Mouse (Mus musculus) embryo, embryonic 9.5 days (tissue): ENCODE data around the gene Jmjd1c.

Experiments used
- DNase-seq: peaks from one replicate; pipeline ENCODE4 v3.0.0-alpha.2; 2017; ENCODE audit errors: extremely low spot score

Jmjd1c gene

DNA sequence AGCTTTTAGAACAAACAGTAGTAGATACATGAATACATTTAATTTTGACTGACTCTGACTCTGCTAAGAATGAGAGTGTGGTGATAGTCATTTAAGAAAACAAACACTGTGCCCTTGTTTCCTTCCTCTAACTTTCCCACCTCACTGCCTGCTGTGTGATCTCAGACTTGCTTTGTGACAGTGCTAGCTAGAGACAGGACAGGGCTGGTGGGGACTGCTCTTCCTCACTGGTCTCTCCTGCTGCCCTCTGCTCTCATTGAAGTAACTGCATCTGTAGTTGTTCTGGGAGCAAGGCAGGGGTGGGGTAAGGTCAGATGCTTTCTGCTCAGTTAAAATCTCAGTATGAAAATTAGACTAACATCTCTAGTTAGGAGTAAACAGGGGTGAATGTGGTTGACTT lies 93.1 kb downstream of the Jmjd1c start:
- DNase-seq: peak; percentile 11

DNA sequence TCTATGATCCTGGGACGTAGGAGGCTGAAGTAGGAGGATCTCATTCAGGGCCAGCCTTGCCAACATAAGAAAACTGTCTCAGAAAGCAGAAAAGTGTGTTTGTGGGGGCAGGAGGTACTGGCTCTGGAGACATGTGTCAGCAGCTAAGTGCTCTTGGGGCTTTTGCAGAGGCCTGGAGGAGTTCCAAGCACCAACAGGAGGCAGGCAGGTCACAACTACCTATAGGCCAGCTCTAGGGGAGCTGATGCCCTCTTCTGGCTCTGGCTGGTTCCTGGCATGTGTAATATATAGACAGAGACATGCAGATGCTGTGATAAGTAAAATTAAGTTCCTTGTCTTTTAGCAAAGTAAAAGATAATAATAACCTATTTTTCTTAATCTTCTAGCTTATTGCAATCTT lies 94.3 kb downstream of the Jmjd1c start:
- DNase-seq: no peak

DNA sequence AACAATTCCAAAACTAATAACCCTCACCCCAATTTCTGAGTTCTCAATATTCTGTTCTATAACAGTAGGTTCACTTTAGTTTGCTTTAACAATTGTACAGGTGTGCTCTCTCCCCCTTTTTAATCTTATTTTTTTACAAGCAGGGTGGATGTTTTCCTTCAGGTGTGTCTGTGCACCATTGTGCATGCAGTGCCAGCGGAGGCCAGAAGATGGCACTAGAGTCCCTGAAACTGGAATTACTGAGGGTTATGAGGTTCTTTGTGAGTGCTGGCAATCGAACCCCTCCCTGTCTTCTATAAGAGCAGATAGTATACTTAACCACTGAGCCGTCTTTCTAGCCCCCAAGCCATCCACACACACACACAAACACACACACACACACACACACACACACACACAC lies 96.4 kb downstream of the Jmjd1c start:
- no peak for DNase-seq

DNA sequence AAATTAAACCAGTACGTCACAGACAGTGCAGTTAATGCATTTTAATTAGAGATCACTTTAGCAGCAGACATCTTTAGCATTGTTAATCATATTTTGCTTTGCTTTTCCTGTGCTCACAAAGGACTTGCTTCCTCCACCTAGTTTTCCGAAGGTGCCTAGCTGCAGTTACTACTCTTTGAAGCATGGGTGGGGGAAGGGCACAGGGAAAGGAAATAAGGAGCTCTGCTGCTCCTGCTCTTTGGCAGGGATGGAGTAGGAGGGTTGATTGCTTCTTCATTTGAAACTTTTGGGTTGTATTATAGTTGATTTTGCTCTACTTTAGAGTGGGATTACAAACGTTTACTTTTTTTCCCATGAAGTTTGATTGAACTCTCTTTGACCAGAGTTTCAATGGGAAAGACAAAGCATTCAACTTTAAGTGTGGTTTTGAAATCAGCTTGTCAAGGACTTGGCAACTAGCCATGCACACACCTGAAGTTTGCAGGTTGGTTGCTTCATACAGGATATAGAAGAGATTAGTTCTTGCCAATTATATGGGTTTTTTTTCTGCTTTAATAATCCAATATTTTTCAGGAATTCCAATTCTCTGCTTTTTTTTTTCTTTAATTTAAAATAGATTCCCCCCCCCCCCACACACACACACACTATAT lies 97.2 kb downstream of the Jmjd1c start:
- no peak for DNase-seq

DNA sequence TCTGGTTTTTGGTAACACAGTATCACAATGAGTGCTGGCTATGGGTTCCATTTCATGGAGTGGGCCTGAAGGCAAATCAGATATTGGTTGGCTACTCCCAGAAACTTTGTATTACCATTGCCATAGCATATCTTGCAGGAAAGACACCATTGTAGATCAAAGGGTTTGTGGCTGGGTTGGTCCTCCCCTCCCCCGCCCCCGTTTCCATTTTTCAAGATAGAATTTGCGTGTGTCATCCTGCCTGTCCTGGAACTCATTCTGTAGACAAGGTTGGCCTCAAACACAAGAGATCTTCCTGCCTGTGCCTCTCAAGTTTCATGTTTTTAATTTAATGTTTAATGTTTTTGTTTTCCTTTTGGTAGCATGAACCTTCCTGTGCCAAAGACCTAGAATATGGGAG lies 98.1 kb downstream of the Jmjd1c start:
- no peak for DNase-seq

DNA sequence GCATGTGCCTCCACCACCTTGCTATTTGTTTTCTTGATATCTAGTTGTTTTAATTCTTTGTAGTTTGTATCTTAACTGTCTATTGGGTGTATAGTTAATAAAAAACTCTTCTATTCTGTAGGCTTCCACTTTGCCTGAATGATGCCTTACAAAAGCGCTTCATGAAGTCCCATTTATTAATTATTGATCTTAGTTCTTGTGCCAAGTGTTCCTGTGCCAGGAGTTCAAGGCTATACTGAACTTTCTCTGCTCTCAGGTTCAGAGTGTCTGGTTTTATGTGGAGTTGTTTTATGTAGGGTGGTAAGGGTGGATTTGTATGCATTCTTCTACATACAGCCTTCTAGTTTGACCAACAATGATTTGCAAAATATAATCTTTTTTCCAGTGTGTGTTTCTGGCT lies 99.7 kb downstream of the Jmjd1c start:
- no peak for DNase-seq

DNA sequence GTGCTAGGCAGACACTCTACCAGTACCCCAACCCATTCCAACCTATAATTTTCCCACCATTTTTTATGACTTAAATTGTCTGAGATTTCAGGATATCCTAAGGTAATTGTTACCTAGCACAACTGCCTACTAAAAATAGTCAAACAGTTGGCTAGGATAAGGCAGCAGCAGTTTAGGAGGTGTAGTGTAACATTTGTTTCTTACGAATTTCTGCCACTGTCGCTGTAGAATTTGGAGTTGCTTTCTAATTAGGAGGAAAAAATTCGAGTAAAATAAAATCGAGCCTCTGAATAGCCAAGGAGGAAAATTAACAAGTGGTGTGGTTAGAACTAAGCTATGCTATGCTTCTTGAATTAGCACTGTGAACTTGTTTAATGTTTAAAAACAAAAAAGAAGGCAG lies 101.3 kb downstream of the Jmjd1c start:
- no peak for DNase-seq

DNA sequence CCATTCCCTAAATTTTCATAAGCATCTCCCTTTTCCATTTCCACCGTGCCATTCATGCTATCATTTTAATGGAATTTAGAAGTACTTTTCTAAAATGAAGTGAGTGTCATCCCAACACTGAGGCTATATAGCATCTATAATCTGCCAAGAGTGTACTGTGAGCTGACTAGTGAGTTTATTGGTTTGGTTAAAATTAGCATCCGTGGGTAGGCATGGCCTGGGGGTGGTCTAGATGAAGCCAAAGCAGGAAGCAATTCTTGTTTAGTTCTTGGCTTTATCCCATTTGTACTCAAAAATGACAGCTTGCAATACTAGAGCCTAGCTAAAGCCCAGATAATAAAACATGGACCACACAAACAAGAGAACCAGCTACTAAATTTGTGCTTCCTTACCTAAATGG lies 101.9 kb downstream of the Jmjd1c start:
- no peak for DNase-seq

DNA sequence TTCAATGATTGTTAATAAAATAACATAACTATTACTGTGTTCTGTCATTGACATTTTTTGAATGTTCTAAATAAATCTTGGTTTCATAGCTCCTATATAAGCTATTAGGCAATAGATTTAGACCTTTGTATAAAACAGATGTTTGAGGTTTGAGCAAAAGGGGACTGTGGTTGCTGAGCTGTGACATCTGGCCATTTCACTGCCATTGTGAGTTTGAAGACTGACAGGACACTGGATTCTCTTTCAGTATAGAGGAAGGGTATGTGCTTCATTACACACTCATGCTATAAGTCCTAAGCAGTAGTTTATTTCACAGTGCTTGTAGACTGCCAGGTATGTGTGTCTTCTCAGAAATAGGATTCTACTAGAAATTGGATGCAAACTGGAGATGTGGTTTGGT lies 105.8 kb downstream of the Jmjd1c start:
- DNase-seq: no peak

DNA sequence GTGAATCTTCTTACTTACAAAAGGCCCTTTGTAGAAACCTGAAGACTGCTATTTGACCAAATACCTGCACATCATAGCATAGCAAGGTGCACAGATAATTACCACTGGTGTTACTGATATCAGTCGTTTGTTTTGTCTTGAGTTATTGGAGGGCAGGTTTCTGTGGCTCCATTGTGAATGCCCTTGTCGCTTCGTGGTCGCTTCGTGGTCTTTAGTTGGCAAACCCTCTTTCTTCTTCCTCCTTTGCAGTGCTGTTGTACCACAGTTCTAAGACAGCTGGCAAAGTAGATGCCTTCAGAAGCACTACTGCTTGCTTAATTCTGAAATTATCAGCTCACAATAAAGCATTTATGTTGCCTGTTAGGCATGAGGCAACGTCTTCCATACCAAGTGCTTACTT lies 106.5 kb downstream of the Jmjd1c start:
- DNase-seq: no peak

DNA sequence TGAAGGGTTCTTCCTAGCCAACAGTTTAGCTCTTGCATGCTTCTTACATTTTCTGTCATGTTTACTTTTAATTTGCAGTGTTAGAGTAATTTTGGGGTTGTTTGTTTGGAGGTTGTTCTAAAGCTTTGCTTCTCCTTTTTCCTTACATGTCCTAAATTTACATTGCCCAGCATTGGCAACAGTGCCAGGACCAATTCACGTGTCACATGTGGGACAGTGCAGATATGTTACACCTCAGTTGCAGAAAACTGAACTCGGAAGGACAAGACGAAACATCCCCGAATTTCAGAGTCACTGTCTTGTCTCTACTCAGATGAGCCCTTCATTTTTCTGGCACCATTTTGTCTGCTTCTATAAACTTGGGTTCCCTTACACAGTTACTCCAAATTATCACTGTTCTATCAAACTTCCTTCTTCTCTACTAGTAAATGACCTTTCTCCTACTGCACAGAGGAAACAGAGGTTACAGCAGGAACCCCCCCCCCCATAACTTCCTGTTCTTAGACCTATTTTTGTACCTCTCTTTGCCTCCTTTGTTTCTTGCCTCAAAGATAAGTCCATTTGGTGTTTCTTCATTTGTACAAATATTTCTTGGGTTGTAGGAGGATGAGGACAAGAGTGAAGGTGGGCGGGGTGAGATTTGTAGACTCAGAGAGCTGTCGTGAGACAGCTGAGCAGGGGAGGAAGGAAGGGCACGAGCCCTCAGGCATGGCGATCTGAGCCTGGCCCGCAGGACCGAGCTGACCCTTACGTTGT lies 108.9 kb downstream of the Jmjd1c start:
- DNase-seq: no peak

DNA sequence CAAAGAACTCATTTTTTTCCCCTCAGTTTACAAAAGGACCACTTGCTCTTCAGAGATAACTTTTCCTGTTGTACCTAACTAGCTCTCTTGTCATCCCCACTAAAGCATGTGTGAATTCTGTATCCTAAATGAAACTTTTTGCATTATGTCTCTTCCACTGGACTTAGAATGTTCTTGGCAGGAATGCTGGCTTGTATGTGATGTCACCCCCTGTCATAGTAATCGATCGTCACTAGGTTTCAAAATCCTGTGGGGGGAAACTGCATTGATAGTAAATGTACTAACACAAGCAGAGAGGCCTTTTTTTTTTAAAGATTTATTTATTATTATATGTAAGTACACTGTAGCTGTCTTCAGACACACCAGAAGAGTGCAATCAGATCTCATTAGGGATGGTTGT lies 112.0 kb downstream of the Jmjd1c start:
- no peak for DNase-seq

DNA sequence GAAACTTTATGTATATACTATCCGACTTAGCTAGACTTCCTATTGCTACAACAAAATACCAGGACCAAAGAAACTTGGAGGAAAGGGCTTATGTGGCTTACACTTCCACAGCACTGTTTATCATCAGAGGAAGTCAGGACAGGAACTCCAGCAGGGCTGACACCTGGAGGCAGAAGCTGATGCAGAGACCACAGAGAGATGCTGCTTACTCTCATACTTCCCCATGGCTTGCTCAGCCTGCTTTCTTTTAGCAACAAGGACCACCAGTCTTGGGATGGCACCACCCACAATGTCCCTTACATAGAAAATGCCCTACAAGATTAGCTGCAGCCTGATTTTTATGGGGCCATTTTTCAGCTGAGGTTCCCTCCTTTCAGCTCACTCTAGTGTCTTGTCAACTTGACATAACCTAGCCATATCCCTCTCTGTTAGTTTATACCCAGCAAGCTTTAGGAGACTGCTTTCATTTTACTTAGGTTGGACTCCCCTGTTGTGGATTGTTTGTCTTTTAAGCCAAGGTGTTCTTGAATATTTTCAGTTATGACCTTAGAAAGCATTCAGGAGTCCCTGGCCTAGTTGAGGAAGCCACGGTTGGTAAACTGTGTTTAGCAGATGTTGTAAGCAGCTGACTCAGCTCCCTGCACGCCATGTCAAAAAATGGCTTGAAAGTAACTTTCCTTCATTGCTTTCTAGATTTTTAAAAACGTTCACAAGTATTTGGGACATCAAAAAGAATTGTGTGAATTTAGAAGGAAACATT lies 114.2 kb downstream of the Jmjd1c start:
- DNase-seq: no peak

DNA sequence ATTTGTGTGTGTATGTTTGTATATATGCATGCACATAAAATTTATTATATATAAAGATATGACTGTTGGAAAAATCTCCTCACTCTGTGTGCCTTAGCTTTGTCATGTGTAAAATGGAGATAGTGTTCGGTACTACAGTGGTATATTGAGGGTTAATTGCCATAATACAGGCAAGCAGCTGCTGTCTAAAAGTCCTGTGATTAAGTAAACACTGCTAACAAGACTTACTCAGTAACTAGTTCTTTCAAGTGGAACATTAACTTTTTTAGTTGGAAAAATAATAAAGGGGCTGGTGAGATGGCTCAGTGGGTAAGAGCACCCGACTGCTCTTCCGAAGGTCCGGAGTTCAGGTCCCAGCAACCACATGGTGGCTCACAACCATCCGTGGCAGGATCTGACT lies 116.1 kb downstream of the Jmjd1c start:
- no peak for DNase-seq

DNA sequence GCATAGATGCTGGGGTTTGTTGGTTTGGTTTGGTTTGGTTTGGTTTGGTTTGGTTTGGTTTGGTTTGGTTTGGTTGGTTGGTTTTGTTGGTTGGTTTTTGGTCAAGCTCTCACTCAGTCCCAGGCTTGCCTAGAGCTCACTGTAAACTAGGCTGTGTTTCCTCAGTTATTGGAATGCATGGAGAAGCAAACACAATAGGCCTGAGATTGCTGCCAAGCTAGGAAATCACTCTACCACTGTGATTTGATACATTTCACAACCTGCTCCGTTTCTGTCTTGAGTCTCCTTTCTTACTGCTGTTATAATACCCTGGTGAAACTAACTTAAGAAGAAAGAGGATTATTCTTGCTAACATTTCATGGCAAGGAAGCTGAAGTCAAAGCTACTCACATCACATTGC lies 117.8 kb downstream of the Jmjd1c start:
- no peak for DNase-seq

DNA sequence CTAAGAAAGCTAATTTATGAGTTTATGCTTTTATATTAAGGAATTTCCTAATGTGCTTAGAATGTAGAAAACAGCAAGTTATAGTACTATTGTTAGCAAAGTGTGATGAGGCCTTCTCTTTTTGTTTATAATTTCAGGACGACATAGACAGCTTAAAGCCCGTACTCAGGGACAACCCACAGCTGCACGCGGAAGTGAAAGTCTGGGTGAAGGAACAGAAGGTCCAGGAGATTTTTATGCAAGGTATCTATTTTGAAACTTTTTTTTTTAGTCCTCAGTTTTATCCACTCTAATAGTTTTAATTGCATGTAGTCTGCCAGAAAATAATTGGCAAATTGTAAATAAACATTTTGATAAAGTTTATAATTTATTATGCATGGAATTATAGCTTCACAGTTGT lies 119.2 kb downstream of the Jmjd1c start:
- DNase-seq: no peak

DNA sequence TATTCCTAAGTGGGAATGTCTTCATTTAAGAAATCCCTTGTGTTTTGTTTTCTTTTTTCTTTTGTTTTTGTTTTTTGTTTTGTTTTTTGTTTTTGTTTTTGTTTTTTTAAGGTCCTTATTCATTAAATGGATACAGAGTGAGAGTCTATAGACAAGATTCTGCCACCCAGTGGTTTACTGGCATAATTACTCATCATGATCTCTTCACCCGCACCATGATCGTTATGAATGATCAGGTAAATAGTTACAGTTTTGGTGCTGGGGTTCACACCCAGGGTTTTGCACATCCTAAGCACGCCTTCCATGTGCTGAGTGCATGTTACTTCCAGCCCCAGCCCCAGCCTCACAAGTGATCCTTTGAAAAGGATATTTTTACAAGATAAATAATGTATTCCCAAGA lies 120.9 kb downstream of the Jmjd1c start:
- DNase-seq: no peak

DNA sequence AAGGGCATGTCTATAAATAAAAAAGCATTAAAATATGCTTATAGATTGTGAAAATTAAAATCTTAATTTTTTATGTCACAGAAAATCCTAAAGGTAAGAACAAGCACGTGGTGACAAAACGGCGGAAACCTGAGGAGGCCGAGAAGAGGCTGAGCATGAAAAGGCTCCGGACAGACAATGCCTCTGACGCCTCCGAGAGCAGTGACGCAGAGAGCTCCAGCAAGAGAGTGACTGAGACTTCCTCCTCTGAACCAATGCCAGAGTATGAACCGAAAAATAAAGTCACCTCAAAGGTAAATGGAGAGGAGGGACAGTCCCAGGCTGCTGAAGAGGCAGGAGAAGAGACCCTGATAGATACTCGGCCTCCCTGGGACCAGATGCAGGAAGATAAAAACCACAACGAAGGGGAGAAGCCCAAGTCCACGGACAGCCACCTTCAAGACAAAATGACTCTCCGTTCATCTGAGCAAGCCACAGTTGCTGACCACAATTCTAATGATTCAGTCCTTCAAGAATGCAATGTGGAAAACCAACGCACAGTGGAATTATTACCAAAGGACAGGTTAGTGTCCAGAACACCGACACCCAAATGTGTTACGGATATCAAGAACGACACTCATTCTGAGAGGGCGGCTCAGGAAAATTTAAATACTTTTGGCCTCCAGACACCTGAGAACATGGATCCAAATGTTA lies 123.1 kb downstream of the Jmjd1c start:
- no peak for DNase-seq

DNA sequence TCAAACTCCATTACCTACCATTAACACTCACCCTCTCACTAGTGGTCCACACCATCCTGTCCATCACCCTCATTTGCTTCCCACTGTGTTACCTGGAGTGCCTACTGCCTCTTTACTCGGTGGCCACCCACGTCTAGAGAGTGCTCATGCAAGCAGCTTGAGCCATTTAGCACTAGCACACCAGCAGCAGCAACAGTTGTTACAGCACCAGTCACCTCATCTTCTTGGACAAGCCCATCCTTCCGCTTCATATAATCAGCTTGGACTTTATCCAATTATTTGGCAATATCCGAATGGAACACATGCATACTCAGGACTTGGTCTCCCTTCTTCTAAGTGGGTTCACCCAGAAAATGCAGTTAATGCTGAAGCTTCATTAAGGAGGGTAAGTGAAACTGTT lies 124.3 kb downstream of the Jmjd1c start:
- no peak for DNase-seq

DNA sequence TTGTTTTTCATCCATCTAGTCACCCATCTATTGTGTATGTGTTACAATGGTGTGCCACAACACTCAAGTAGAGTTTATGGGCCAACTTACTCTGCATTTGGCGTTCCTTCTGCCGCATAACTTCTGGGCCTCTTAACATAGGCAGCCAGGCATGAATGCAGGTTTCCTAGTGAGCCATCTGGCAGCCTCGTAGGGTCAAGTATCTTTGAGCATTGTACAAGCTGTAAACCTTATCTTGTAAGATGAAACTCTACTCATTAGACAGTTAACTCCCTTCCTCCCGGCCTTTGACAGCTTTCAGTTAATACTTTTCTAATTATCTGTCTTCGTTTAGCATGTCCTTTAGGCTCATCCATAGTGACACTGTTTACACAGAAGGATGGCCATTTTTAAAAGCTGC lies 125.4 kb downstream of the Jmjd1c start:
- DNase-seq: no peak

DNA sequence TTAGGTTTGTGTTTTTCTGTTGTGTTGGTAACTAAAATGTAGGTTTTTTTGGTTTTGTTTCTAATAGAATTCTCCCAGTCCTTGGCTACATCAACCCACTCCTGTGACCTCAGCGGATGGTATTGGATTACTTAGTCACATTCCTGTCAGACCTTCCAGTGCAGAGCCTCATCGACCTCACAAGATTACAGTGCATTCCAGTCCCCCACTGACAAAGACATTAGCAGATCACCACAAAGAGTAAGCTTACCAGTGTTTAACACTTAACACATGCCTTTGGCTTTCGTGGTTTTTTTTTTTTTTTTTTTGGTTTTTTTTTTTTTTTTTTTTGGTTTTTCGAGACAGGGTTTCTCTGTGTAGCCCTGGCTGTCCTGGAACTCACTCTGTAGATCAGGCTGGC lies 128.0 kb downstream of the Jmjd1c start:
- no peak for DNase-seq

DNA sequence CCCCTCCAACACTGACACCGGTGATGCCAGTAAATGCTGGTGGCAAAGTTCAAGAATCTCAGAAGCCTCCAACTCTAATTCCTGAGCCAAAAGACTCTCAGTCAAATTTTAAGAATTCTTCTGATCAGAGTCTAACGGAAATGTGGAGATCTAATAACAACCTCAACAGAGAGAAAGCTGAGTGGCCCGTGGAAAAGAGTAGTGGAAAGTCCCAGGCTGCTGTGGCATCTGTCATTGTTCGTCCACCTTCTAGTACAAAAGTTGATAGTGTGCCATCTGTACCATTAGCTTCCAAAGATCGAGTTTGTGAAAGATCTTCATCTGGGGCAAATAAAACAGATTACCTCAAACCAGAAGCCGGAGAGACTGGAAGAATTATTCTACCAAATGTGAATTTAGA lies 129.6 kb downstream of the Jmjd1c start:
- no peak for DNase-seq

DNA sequence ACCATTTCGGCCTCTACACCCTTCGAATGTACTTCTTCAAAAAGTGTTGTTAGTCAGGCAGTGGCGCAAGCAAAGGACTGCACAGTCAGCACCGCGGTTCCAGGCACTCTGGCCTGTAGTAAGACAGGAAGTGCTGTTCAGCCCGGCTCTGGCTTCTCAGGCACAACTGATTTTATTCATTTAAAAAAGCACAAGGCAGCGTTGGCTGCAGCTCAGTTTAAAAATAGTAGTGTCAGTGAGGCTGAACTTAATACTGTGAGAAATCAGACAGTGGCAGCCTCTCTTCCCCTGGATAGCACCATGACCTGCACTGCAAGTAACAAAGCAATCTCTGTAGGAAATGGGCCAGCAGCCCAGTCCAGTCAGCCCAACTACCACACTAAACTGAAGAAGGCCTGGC lies 130.2 kb downstream of the Jmjd1c start:
- no peak for DNase-seq
